Mouse (Mus musculus): Measurements from ENCODE around the gene Hcfc2. TPM values are rescaled to one million over a fixed set of nuclear protein-coding genes. Genes with fewer than 3 reads are reported as not detected.
A peak's percentile ranks its signal among the peaks of the same experiment; 100 is the strongest.

The Hcfc2 gene
- polyA plus RNA-seq, 1 experiment from 2014 or later, result 38.3 TPM

- no peak overlapping the region for H3K4me3 ChIP-seq (ENCODE audit: low read depth, low read length)
- H3K4me1 ChIP-seq (ENCODE audit: control insufficient read depth, insufficient read depth, low read length), result no peaks in the 10 kb centered on the region
- no peak overlapping the region for H3K27ac ChIP-seq (ENCODE audit: low read depth, low read length)
- H3K9me3 ChIP-seq (replicated peaks; ENCODE audit: control insufficient read depth, low read length), result no peaks in the 10 kb centered on the region
- 20% methylated on average over 22 of the region's 22 CpGs for WGBS
- H3K4me2 ChIP-seq (ENCODE audit: low read length), result peak overlapping the region; percentile 37
- H3K27me3 ChIP-seq (replicated peaks; ENCODE audit: control insufficient read depth, insufficient read depth, low read length), result no peaks in the 10 kb centered on the region
- ATAC-seq (peak; percentile 85), DNase-seq (ENCODE audit: low spot score) (peak; percentile 95)
- no peak overlapping the region for H3K9ac ChIP-seq (ENCODE audit: low read length)
- H3K36me3 ChIP-seq (ENCODE audit: control insufficient read depth, insufficient read depth, low read length), result no peaks in the 10 kb centered on the region
These were observed 29.3 kb upstream of the Hcfc2 start for GRCm38 (mm10) chr10:82666436-82667234.

- ATAC-seq (no peak), DNase-seq (ENCODE audit: low spot score) (no peak)
- Histone ChIP-seq H3K4me1 (ENCODE audit: control insufficient read depth, insufficient read depth, low read length) (no peaks in the 10 kb centered on the region), H3K27ac (ENCODE audit: low read depth, low read length) (no peak overlapping the region), H3K36me3 (ENCODE audit: control insufficient read depth, insufficient read depth, low read length) (no peaks in the 10 kb centered on the region), H3K27me3 (replicated peaks; ENCODE audit: control insufficient read depth, insufficient read depth, low read length) (no peaks in the 10 kb centered on the region), H3K4me3 (ENCODE audit: low read depth, low read length) (no peak overlapping the region), H3K4me2 (ENCODE audit: low read length) (no peak overlapping the region), H3K9me3 (replicated peaks; ENCODE audit: control insufficient read depth, low read length) (no peaks in the 10 kb centered on the region), H3K9ac (ENCODE audit: low read length) (no peak overlapping the region)
- 76% methylated on average over 6 of the region's 6 CpGs for WGBS
These were observed 25.8 kb upstream of the Hcfc2 start for GRCm38 (mm10) chr10:82670205-82670604.

- Histone ChIP-seq H3K4me1 (ENCODE audit: control insufficient read depth, insufficient read depth, low read length) (no peaks in the 10 kb centered on the region), H3K4me2 (ENCODE audit: low read length) (no peak overlapping the region), H3K36me3 (ENCODE audit: control insufficient read depth, insufficient read depth, low read length) (no peaks in the 10 kb centered on the region), H3K4me3 (ENCODE audit: low read depth, low read length) (no peak overlapping the region), H3K9ac (ENCODE audit: low read length) (no peak overlapping the region), H3K9me3 (replicated peaks; ENCODE audit: control insufficient read depth, low read length) (no peaks in the 10 kb centered on the region), H3K27ac (ENCODE audit: low read depth, low read length) (no peak overlapping the region), H3K27me3 (replicated peaks; ENCODE audit: control insufficient read depth, insufficient read depth, low read length) (no peaks in the 10 kb centered on the region)
- DNase-seq (ENCODE audit: low spot score) (no peak), ATAC-seq (no peak)
- whole genome bisulfite sequencing, result 76% methylated on average over 6 of the region's 6 CpGs
These were observed 19.0 kb upstream of the Hcfc2 start for GRCm38 (mm10) chr10:82676949-82677348.

- Histone ChIP-seq H3K4me3 (ENCODE audit: low read depth, low read length) (no peak overlapping the region), H3K9me3 (replicated peaks; ENCODE audit: control insufficient read depth, low read length) (no peaks in the 10 kb centered on the region), H3K27me3 (replicated peaks; ENCODE audit: control insufficient read depth, insufficient read depth, low read length) (no peaks in the 10 kb centered on the region), H3K4me2 (ENCODE audit: low read length) (no peak overlapping the region), H3K27ac (ENCODE audit: low read depth, low read length) (no peak overlapping the region), H3K9ac (ENCODE audit: low read length) (no peak overlapping the region), H3K4me1 (ENCODE audit: control insufficient read depth, insufficient read depth, low read length) (no peaks in the 10 kb centered on the region), H3K36me3 (ENCODE audit: control insufficient read depth, insufficient read depth, low read length) (no peaks in the 10 kb centered on the region)
- ATAC-seq (no peak), DNase-seq (ENCODE audit: low spot score) (no peak)
- WGBS, result 84% methylated on average over 5 of the region's 5 CpGs
These were observed 15.2 kb upstream of the Hcfc2 start for GRCm38 (mm10) chr10:82680769-82681168.

GRCm38 (mm10) chr10:82681639-82682038, 14.3 kb upstream of the Hcfc2 start:
- no peaks in the 10 kb centered on the region for H3K4me1 ChIP-seq (ENCODE audit: control insufficient read depth, insufficient read depth, low read length)
- 79% methylated on average over 7 of the region's 7 CpGs for WGBS
- H3K9me3 ChIP-seq (replicated peaks; ENCODE audit: control insufficient read depth, low read length), result no peaks in the 10 kb centered on the region
- H3K27me3 ChIP-seq (replicated peaks; ENCODE audit: control insufficient read depth, insufficient read depth, low read length), result no peaks in the 10 kb centered on the region
- H3K9ac ChIP-seq (ENCODE audit: low read length), result no peak overlapping the region
- no peak overlapping the region for H3K27ac ChIP-seq (ENCODE audit: low read depth, low read length)
- H3K36me3 ChIP-seq (ENCODE audit: control insufficient read depth, insufficient read depth, low read length), result no peaks in the 10 kb centered on the region
- DNase-seq (ENCODE audit: low spot score), result no peak
- H3K4me3 ChIP-seq (ENCODE audit: low read depth, low read length), result no peak overlapping the region
- H3K4me2 ChIP-seq (ENCODE audit: low read length), result no peak overlapping the region
- ATAC-seq, result no peak

- Histone ChIP-seq H3K9me3 (replicated peaks; ENCODE audit: control insufficient read depth, low read length) (no peaks in the 10 kb centered on the region), H3K27me3 (replicated peaks; ENCODE audit: control insufficient read depth, insufficient read depth, low read length) (no peaks in the 10 kb centered on the region), H3K4me1 (ENCODE audit: control insufficient read depth, insufficient read depth, low read length) (no peaks in the 10 kb centered on the region), H3K4me2 (ENCODE audit: low read length) (no peak overlapping the region), H3K36me3 (ENCODE audit: control insufficient read depth, insufficient read depth, low read length) (no peaks in the 10 kb centered on the region), H3K9ac (ENCODE audit: low read length) (no peak overlapping the region), H3K4me3 (ENCODE audit: low read depth, low read length) (no peak overlapping the region), H3K27ac (ENCODE audit: low read depth, low read length) (no peak overlapping the region)
- ATAC-seq (no peak), DNase-seq (ENCODE audit: low spot score) (no peak)
- 75% methylated on average over 2 of the region's 2 CpGs for WGBS
These were observed 10.5 kb upstream of the Hcfc2 start for GRCm38 (mm10) chr10:82685440-82685839.

GRCm38 (mm10) chr10:82689681-82690211, 6.2 kb upstream of the Hcfc2 start:
- no peak overlapping the region for H3K4me3 ChIP-seq (ENCODE audit: low read depth, low read length)
- H3K4me2 ChIP-seq (ENCODE audit: low read length), result no peak overlapping the region
- H3K27me3 ChIP-seq (replicated peaks; ENCODE audit: control insufficient read depth, insufficient read depth, low read length), result no peaks in the 10 kb centered on the region
- DNase-seq (ENCODE audit: low spot score) (no peak), ATAC-seq (no peak)
- H3K27ac ChIP-seq (ENCODE audit: low read depth, low read length), result no peak overlapping the region
- H3K4me1 ChIP-seq (ENCODE audit: control insufficient read depth, insufficient read depth, low read length), result no peaks in the 10 kb centered on the region
- H3K9me3 ChIP-seq (replicated peaks; ENCODE audit: control insufficient read depth, low read length), result no peaks in the 10 kb centered on the region
- H3K36me3 ChIP-seq (ENCODE audit: control insufficient read depth, insufficient read depth, low read length), result no peaks in the 10 kb centered on the region
- H3K9ac ChIP-seq (ENCODE audit: low read length), result no peak overlapping the region
- WGBS, result 79% methylated on average over 7 of the region's 7 CpGs

- H3K4me1 ChIP-seq (ENCODE audit: control insufficient read depth, insufficient read depth, low read length), result no peaks in the 10 kb centered on the region
- no peak within 1 kb of the TSS for H3K27ac ChIP-seq (ENCODE audit: low read depth, low read length)
- no peaks in the 10 kb centered on the region for H3K36me3 ChIP-seq (ENCODE audit: control insufficient read depth, insufficient read depth, low read length)
- 5% methylated on average over 14 of the region's 14 CpGs for WGBS
- no peaks in the 10 kb centered on the region for H3K9me3 ChIP-seq (replicated peaks; ENCODE audit: control insufficient read depth, low read length)
- peak within 1 kb of the TSS; percentile 37 for H3K9ac ChIP-seq (ENCODE audit: low read length)
- no peak within 1 kb of the TSS for H3K4me3 ChIP-seq (ENCODE audit: low read depth, low read length)
- no peak for ATAC-seq
- H3K4me2 ChIP-seq (ENCODE audit: low read length), result 0 out of 2 replicates have a peak within 1 kb of the TSS, but pooled peaks have one; percentile 25
- DNase-seq (ENCODE audit: low spot score), result peak; percentile 26
- H3K27me3 ChIP-seq (replicated peaks; ENCODE audit: control insufficient read depth, insufficient read depth, low read length), result no peaks in the 10 kb centered on the region
These were observed 5.5 kb upstream of the Hcfc2 start, which contains the start of gene Glt8d2 for GRCm38 (mm10) chr10:82690494-82690893. Gene Glt8d2 (minus strand): TSS chr10:82690650.

- Histone ChIP-seq H3K4me2 (ENCODE audit: low read length) (no peak overlapping the region), H3K9me3 (replicated peaks; ENCODE audit: control insufficient read depth, low read length) (no peaks in the 10 kb centered on the region), H3K9ac (ENCODE audit: low read length) (no peak overlapping the region), H3K36me3 (ENCODE audit: control insufficient read depth, insufficient read depth, low read length) (peaks cover 4% of the 10 kb centered on the region; the same call in 1 of the 2 replicates), H3K27ac (ENCODE audit: low read depth, low read length) (no peak overlapping the region), H3K4me1 (ENCODE audit: control insufficient read depth, insufficient read depth, low read length) (peaks cover 13% of the 10 kb centered on the region), H3K27me3 (replicated peaks; ENCODE audit: control insufficient read depth, insufficient read depth, low read length) (no peaks in the 10 kb centered on the region), H3K4me3 (ENCODE audit: low read depth, low read length) (no peak overlapping the region)
- ATAC-seq (no peak), DNase-seq (ENCODE audit: low spot score) (no peak)
- 78% methylated on average over 4 of the region's 4 CpGs for WGBS
These were observed 606 bp downstream of the Hcfc2 start for GRCm38 (mm10) chr10:82696453-82697079.
